Mouse (Mus musculus) gastrocnemius, postnatal 14 days (tissue): ENCODE results near the gene Eva1b. TPM values are rescaled to one million over a fixed set of nuclear protein-coding genes. Genes with fewer than 3 reads are reported as not detected.
"Not testable (repeated sequence)": the region's sequence is repeated elsewhere in the genome, so short reads cannot be mapped to it uniquely, and the experiment has no call there.

ENCODE experiments used
- DNase-seq: peaks from one replicate; pipeline ENCODE4 v3.0.0; 2021; ENCODE audit warnings: mixed read lengths
- intact Hi-C: fragments of 180-260 bp; cut with DNase I; formaldehyde crosslinking; loops from one replicate; pipeline ENCODE4 v1.15.1; 2025; ENCODE audit warnings: low total_unique reads
- total RNA-seq, 2 experiments: library from RNA; stranded (reverse); gene quantifications; 2 replicates each; pipeline ENCODE4 v1.2.3; 2021

Gene Eva1b
- total RNA-seq, 2 experiments from 2014 or later, result 16.2 to 16.6 TPM

DNA sequence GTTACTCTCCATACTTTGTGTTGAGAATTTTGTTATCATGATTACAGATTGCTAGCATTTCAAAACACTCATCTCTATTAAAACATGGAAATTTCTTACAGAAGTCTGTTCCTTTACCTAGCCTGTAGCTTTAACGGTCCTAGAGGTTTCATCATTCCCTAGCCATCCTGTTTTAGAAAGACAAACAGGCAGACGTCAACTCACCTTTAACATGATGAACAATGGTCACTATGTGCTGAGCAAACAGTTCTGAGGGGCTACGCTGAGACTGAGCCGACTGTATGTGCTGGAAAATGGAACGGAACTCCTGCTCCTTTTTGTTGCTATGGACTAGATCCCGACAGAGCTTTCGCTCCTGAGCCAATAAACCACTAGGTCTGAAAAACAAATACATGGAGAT lies 28.4 kb downstream of the Eva1b start:
- intact Hi-C loops, result loop anchor here (10.0 kb wide), 1 partner anchor 89 kb away; the partner anchor contains the start of gene Trappc3
- DNase-seq, result not testable (repeated sequence)

DNA sequence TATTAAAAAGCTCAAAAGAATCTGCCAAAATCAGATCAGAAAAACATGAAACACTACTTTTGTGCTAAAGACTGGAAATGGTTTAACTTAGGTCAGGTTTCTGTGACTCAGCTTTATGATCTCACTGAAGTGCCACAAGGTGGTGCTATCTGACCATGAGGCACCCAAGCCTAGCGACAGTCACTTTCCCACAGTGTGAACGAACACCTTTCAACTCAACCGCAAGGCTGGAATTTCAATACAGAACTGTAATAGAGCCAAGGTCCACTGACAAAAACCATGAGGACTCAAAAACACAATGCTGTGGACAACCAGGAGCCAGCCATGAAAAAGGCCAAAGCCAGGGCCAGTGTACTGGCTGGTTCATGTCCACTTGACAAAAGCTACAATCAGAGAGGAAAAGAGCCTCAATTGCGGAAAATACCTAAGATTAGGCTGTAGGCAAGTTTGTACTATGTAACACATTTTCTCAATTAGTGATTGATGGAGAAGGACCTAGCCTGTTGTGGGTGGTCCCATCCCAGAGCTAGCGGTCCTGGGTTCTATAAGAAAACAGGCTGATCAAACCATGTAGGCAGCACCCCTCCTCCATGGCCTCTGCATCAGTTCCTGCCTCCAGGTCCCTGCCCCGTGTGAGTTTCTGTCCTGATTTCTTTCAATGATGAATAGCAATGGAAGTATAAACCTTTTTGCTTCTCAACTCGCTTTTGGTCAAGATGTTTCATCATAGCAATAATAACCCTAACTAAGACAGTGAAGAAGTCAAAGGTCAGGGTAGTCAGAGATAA lies 33.8 kb downstream of the Eva1b start:
- intact Hi-C loops, result no loop called here
- no peak for DNase-seq

DNA sequence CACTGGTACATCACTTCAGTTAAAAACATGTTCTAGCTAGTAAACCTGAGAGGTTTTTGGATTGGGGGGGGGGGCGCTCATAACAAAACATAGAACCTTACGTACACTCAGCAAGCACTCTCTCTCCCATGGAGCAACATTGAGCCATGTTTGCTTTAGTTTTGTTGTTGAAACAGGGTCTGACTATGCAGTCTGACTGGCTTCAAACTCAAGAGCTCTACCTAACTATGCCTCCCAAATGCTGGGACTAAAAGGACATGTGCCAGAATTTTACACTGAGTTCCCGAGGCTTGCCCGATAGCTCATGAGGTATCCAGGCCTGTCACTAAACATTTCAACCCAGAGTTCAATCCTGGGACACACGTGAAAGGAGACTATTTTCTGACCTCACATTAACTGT lies 35.5 kb downstream of the Eva1b start:
- no peak for DNase-seq
- intact Hi-C loops, result no loop called here

DNA sequence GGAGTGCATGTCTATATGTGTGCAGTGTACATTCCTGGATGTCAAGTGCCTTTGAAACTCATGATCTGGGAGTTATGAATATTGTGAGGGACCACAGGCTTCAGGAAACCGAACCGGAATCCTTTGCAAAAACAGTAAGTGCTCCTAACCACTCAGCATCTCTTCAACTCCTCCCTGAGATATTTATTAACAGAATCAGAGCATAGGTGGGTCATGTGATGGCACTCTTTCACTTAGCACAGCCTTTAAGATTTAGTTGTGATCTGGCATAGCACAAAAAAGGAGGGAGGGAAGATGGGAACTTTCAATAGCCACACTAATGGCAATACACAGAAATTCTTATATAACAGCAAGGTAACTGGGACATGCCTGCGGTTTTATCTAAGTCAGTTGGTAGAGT lies 39.6 kb downstream of the Eva1b start:
- intact Hi-C loops, result no loop called here

DNA sequence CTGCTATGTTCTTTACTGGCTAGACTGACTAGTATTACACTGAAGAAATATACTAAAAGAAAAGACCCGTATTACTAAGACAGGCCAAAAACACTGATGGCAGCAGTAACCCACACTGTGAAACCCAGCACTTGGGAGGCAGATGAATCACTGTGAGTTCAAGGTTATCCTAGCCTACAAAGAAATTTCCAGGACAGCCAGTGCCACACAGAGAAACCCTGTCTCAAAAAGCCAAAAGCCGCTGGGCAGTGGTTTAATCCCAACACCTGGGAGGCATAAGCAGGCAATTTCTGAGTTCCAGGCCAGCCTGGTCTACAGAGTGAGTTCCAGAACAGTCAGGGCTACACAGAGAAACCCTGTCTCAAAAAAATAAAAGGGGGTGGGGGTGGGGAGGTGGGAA lies 43.1 kb downstream of the Eva1b start:
- DNase-seq, result no peak
- intact Hi-C loops, result no loop called here

More for the DNA sequence above, 39.6 kb downstream of the Eva1b start:
- DNase-seq, result no peak

DNA sequence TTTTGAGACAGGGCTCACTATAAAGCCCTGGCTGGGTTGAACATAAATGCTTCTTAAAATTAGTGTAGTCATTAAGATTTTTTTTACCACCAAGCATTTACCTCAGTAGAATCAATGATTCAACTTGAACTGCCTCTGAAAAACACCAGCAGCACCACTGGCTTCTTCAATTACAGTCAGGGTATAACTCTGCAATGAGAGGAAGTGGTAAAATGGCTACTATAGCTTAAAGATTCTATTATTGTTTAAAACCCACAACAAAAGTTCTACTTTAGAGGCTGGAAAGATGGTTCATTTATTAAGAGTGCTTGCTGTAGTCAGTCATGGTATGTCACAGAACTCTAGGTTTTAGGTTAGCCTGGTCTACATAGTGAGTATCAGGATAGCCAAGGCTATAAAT lies 46.7 kb downstream of the Eva1b start:
- intact Hi-C loops, result no loop called here
- DNase-seq, result no peak

DNA sequence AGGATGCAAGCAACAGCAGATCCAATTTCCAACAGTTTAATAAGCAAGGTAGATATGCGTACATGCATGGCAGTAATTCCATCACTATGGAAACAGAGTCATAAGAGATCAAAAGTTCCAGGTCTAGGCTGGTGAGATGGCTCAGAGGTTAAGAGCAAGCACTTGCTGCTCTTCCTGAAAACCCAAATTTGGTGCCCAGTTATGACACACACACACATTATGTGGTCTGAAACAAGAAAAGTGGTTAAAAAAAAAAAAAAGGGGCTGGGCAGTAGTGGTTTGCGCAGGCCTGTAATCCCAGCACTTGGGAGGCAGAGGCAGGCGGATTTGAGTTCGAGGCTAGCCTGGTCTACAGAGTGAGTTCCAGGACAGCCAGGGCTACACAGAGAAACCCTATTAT lies 47.4 kb downstream of the Eva1b start:
- no peak for DNase-seq
- intact Hi-C loops, result no loop called here

DNA sequence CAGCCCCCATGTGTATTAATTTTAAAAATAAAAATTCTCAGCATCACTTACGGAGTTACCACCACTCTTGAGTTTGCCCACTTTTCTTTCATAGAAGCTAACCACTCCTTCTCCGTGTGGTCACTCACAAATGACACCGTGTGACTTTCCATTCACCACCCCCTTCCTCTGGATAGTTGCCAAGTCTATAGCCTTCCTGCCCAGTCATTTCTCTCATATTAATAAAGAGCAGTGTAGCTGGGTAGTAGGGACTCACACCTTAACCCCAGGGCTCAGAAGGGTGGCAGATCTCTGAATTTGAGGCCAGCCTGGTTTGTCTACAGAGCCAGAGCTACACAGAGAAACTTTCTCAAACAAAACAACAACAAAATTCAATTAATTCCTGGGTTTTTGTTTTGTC lies 49.9 kb downstream of the Eva1b start:
- intact Hi-C loops, result no loop called here
- DNase-seq, result no peak

Other genes with a start within 250 kb of the Eva1b start
- gene Csf3r, start 123.2 kb upstream of the Eva1b start, total RNA-seq, result under 1 TPM; 0.16 to 0.22 TPM
- 10 to 100 TPM; 57.3 to 58.7 TPM for gene Mrps15, start 100.8 kb upstream of the Eva1b start, total RNA-seq
- gene Oscp1, start 89.2 kb upstream of the Eva1b start, total RNA-seq, result 1 to 10 TPM; 1.2 to 2.0 TPM
- gene Lsm10, start 51.1 kb upstream of the Eva1b start, total RNA-seq, result 1 to 10 TPM; 5.7 to 8.3 TPM
- gene Stk40, start 43.8 kb upstream of the Eva1b start, total RNA-seq, result 10 to 100 TPM; 25.1 to 41.9 TPM
- gene Sh3d21, start 15.7 kb downstream of the Eva1b start, total RNA-seq, result 1 to 10 TPM; 1.1 to 1.2 TPM
- 10 to 100 TPM; 92.1 to 99.3 TPM for gene Thrap3, start 55.0 kb downstream of the Eva1b start, total RNA-seq
- 100 to 1,000 TPM; 165 to 201 TPM for gene Map7d1, start 108.6 kb downstream of the Eva1b start, total RNA-seq
- gene Trappc3, start 114.6 kb downstream of the Eva1b start, total RNA-seq, result 10 to 100 TPM; 22.2 to 24.3 TPM
- 1 to 10 TPM; 4.7 to 5.6 TPM for gene Col8a2, start 139.0 kb downstream of the Eva1b start, total RNA-seq
- gene Adprhl2, start 174.0 kb downstream of the Eva1b start, total RNA-seq, result 10 to 100 TPM in 1 of 2 experiments, 1 to 10 TPM in 1; 9.8 to 11.5 TPM
- gene Tekt2, start 177.9 kb downstream of the Eva1b start, total RNA-seq, result 1 to 10 TPM in 1 of 2 experiments, under 1 TPM in 1; 0.74 to 1.1 TPM